Mouse (Mus musculus) kidney, postnatal 14 days (tissue): ENCODE measurements around the gene Slc2a3.
A peak's percentile ranks its signal among the peaks of the same experiment; 100 is the strongest.
"Not testable (repeated sequence)": the region's sequence is repeated elsewhere in the genome, so short reads cannot be mapped to it uniquely, and the experiment has no call there.

Experiments used
- DNase-seq: peaks from one replicate; pipeline ENCODE4 v3.0.0; 2022; ENCODE audit warnings: mixed read lengths

Slc2a3 gene

DNA sequence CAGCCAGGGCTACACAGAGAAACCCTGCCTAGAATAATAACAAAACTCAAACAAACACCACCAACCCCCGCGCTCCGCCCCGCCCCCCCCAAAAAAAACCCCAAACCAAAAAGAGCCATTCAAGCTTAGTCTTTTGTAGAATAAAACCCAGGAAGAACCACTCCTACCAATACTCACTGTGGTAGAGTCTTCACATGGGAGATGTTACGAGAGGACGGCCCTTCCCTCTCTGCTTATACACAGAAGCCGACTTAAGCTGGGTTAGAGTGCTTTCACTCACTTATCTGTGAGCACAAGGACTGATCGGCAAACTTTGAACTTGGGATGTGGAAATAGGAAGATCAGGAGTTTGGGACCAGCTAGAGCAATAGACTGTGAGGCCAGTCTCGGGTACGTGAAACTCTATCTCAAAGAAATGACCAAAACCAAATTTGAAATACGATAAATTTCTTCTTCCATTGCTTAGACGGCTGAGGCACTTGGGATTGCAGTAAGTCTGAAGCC is 95.1 kb downstream of the Slc2a3 start:
- DNase-seq = no peak

DNA sequence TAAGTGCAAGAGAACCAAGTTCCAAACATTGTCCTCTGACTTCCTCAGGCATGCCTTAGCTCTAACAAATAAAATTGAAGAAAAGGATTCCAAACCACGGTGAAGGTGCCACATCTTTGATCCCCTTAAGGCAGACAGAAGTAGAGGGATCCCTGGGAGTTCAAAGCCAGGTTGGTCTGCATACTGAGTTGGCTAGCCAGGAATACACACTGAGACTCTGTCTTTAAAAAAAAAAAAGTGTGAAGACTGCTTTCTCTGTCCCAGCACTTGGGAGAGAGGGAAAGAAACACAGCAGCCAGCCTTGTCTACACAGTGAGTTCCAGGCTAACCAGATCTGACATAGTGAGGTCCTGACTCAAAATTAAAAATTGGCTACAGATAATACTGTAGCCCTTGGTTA is 97.7 kb downstream of the Slc2a3 start:
- no peak for DNase-seq

DNA sequence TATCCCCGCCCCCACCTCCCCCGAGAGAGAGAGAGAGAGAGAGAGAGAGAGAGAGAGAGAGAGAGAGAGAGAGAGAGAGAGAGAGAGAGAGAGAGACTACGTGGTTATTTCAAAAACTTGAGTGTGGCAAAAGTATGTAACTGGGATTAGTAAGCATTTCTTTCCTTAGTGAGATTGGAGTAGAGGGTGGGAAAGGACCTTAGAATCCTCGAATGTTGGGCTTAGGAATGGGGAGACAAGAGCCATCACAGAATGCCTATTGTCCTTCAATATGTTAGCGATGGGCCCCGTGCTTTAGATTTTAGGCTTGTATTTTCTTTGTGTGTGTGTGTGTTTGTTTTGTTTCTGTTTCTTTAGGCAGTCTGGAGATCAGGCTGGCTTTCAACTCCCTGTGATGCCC is 98.2 kb downstream of the Slc2a3 start:
- no peak for DNase-seq

DNA sequence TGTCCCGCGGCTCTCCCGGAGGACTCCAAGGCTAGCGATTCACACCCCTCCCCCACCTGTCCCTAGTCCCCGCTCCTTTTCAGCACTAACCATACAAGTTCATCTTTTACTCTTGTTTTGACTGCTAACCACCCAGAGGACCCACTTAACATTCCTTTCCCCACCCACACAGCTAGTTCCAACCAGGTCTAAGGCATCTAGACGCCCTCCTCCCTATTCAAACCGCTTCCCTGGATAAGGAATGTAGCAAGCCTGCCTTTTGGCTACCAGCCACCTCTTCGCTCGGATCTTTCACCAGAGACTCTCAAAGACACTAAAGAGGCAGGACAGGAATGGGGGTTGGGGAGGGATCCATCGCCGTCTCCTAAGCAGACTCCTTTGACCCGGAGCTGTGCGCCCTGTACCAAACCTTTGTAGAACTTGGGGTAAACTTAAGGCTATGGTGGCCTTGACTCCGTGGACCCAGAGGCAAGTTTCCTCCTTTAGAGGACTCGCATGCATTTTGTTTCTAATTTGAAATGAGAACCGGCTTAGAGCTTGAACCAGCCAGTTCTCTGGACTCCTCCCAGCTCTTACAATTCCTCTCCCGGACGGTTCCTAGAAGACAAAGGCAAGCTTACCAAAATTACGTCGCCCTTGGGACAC is 98.8 kb downstream of the Slc2a3 start:
- peak; percentile 77 for DNase-seq

DNA sequence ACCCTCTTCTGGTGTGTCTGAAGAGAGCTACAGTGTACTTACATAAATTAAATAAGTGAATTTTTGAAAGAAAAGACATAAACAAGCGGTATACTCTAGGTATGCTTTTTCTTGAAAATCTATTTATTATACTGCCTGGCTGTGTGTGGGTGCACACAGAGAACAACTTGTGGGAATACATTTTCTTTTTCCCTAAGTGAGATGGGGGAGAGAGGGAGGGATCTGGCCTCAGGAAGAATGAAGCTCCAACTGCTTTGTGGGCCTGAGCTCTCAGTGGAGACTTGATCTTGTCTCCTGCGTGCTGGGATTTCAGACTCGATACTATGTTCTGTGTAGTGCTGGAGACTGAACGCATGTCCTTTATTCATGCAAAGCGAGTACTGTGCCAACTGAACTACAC is 99.6 kb downstream of the Slc2a3 start:
- no peak for DNase-seq

DNA sequence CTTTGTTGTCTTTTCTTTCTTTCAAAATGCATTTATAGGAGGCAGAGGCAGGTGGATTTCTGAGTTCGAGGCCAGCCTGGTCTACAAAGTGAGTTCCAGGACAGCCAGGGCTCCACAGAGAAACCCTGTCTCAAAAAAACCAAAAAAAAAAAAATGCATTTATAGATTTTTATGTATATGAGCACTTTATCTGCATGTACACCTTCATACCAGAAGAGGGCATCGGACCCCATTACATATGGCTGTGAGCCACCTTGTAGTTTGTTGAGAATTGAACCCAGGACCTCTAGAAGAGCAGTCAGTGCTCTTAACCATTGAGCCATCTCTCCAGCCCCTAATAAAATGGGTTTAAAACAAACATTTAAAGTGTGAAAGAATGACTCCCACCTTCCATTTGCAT is 101.8 kb downstream of the Slc2a3 start:
- DNase-seq = not testable (repeated sequence)

DNA sequence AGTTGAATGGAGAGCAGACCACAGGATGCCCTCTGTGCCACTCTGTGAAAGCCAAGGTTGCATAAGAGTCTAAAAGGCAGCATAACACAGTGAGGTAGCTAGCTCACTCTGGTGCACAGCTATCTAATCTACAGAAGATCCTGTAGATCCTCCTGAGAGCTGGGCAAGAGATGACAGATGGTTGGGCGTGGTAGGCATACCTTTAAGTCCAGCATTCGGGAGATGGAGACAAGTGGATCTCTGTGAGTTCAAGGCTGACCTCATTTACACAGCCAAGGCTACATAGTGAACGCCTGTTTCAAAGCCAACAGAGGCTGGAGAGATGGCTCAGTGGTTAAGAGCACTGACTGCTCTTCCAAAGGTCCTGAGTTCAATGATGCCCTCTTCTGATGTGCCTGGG is 106.0 kb downstream of the Slc2a3 start:
- DNase-seq = no peak

DNA sequence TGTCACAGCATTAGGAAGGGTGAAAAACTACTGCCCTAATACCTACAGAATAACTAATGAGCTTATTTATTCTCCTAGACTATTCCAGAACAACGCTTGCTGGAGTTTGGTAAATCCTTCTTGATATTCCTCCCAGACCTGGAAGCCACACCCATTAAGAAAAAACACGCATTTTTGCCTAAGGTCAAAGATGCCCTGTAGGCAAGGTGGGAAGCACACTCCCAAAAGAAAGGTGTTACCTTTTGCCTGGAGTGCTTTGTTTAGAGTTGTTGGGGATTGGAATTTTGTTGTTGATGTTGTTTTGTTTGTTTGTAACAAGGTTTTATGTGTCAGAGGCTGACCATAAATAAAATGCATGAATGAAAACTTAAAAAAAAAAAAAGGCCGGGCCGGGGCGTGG is 111.4 kb downstream of the Slc2a3 start:
- no peak for DNase-seq

DNA sequence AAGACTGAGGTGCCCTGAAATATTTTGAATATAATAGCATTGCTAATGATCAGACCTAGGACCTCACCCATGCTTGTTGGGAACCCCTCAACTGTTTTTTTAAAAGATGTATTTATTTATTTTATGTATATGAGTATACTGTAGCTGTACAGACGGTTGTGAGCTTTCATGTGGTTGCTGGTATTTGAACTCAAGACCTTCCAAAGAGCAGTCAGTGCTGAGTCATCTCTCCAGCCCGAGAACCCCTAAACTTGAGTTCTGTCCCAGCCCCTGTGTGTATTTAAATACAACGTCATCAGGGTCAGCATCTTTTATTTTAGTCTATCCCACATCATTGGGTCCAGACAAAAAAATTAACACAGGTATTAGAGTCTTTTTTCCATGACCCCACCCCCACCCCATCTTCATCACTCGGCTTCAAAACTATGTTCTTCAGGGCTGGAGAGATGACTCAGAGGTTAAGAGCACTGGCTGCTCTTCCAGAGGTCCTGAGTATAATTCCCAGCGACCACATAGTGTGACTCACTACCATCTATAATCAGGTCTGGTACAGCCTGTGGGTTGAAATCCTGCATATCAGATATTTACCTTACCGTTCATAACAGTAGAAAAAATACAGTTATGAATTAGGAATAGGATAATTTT is 111.9 kb downstream of the Slc2a3 start:
- no peak for DNase-seq

DNA sequence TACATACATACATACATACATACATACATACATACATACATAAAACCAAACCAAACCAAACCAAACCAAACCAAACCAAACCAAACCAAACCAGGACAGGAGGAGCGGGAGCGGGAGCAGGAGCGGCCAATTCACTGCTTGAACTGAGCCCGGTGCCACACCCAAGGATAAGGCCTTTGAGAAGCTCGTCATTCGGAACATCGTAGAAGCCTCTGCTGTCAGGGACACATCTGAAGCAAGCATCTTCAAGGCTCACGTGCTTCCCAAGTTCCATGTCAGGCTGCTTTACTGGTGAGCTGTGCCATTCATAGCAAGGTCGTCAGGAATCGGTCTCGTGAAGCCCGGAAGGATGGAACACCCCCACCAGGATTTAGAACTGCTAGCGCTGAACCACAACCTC is 114.7 kb downstream of the Slc2a3 start:
- no peak for DNase-seq

DNA sequence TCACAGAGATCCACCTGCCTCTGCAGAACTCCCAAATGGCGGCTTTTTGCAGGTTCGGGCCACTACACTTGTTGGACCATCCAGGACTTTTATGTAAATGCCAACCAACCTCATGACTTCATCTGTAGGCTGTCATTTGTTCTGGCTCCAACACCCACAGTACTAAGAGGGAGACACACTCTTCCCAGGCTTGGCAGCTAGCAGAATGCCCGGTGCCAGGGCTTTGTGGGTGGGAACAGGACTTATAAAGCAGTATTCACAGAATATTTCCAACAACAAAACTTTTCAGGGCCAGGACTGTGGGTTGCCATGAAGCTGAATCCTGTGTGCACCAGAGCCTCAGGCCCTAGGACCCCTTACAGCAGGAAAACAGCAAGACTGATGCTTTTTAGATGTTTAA is 118.8 kb downstream of the Slc2a3 start:
- DNase-seq = no peak
